Mouse (Mus musculus) ES-CJ7 (cell line): Measurements from ENCODE around the gene Gm16253.
A peak's percentile ranks its signal among the peaks of the same experiment; 100 is the strongest.

Source experiments
- DNase-seq: peaks from one replicate; pipeline ENCODE4 v3.0.0; 2011; ENCODE audit warnings: low read depth, low spot score

The Gm16253 gene

DNA sequence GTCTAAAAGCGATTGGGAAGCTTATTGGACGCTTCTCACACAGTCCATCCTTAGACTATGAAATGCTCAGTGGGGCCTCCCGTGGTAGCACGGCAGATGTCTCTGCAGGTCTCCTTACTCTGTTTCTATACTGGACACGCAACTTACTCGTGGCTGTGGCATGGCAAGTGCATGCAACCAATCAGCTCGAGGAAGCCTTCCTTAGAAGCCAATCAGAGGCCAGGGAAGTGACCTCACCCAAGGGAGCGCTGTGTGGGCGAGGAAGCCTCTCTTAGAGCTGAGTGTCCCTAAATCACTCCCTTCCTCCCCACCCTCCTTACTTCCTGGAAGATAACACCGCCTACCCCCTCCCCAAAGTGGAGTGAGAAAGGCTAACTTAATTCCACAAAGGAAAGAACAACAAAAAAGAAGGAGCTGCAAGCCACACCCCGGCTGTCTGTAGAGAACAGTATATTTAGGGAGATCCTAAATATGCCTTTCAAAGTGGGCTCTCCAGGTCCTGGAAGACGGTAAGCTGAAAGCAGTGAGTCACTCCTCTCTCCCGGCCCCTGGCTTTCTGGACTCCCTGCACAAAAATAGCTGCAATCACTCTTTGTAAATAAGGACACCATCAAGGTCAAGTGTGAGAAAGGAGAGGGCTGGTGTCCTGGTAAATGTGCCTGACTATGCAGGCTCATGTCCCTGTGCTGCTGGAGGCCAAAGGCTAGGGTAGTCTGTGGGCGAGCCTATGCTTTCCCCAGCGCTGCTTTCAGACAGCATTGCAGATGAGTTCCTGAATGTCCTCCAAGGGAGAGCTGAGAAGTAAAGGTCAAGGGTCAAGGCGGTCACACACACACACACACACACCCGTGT lies at the start of gene Gm16253:
Gm16253 (plus strand) TSS at position 295 of the 852 bp plus-strand sequence.
- peak; percentile 99 for DNase-seq

DNA sequence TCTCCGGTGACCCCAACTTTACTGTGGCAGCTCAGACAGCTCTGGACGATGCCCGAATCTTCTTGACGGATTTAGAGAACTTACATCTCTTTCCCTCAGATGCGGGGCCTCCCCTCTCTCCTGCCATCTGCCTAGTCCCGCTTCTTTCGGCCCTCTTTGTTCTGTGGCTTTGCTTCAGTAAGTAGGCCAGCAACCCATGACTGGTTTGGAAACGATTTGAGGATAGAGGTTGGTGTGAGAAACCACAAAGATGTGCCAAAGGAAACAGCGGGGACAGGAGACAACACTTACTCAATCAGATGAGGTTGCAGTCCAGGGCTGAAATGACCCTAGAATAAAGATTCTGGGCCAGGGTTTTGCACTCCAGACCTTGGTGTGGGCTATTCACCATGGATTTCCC lies 48.3 kb upstream of the Gm16253 start:
- no peak for DNase-seq

DNA sequence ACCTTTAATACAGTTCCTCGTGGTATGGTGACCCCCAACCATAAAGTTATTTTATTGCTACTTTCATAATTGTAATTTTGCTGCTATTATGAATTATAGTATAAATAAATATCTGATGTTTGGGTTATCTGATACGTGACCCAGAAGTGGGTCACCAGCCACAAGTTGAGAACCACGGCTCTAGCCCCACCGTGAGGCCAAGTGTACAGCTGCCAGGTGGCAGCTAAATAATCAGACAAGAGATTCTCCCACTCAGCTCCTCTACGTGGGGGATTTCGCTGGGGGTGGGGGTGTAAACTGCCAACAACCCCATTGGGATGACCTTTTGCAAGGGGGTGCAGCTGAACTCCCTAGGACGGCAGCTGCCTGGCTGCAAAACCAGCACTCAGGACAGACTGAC lies 44.7 kb upstream of the Gm16253 start:
- DNase-seq: no peak

DNA sequence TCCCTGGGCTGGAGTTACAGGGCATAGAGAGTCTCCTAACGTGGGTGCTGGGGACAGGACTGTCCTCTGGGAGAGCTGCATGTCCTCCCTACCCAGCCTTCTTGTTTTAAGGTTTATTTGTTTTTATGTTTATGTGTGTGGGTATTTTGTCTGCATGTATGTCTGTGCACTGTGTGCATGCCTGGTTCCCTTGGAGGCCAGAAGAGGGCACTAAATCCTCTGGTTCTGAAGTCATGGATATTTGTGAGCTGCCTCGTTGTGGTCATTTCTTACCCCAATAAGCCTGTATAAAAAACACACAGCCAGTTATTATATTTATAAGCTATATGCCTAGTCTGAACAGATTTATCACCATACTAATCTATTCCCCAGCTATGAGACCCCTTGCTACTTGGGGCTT lies 42.5 kb upstream of the Gm16253 start:
- DNase-seq: no peak

DNA sequence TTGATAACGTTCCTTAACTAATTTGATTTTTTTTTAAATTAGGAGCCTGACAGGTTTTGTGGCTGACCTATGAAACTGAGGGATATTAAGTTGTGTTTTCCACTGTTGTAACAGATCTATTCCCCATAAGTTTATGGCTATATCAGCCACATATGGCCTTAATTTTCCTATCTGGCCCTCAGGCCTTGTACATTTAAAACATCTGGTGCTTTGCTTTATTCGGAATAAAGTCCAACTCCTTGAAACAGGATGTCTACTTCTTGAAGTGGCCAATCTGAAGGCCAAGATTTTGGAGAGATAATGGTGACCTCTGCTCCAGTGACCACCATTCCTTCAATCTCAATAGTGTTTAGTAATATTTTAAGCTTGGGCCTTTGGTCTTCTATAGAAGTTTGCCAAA lies 37.5 kb upstream of the Gm16253 start:
- no peak for DNase-seq

DNA sequence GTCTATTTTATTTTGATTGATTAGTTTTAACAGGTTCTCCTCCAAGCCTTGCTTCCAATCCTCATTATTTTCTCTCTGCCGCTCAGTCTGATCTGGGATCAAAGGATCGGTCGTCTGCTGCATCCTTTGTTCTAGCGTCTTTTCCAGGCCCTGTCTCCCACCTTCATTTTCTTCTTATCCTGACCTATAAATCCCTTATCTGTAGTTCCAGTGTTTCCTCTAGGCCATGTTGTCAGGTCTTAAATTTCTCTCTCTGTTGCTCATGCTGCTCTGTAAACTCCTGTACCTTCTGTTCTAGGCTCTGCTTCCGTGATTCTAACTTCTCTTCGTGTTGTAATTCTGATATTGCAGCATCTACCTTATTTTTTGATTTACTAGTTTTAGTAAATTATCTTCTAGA lies 36.0 kb upstream of the Gm16253 start:
- DNase-seq: no peak

DNA sequence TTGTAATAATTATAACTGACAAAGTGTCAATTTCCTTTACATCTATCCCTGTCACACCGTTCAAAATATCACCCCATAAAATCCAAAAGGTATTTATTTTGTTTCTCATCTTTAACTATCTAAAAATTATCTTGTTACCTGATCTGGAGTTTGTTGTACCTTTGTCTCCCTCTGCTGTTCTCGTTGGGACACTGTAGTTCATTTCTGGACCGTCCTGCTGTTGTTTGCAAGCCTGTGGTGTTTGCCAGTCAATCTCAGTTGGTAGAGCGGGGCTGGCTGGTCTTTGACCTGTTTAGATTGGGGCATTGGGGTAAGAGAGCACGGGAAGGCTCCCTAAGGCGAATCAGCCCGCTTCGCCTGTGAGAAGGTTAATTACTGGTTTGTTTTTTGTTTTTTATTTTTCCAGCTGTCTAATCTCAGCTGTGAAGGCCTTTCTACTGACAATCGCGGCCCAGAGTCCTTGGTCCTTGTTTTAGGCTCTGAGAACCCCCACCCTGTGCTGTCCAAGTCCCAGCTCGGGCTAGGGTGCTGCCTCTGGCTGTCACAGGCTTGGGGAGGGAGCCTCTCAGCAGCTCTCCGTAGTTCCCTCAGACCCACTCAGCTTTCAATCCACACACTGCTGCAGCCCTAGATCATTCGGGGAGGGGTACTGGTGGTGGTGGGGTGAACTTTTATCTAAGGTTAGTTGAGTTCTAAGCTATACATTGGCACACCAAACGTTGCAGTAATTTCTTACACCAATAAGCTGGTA lies 35.3 kb upstream of the Gm16253 start:
- DNase-seq: peak; percentile 75

DNA sequence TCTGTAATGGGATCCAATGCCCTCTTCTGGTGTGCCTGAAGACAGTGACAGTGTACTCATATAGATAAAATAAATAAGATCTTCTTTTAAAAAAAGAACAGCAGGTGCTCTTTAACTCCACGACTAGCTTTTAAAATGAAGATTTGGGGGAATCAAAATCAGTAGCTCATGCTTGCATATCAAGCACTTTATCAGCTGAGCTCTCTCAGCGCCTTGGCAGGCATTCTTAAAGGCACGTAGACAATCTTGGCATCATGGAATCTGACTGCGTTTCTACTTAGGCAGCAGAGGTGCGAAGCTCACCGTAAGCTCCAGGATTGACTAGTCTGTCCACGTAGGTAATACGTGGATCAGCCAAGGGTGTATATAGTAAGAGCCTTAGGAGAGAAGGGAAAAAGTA lies 34.2 kb upstream of the Gm16253 start:
- no peak for DNase-seq

DNA sequence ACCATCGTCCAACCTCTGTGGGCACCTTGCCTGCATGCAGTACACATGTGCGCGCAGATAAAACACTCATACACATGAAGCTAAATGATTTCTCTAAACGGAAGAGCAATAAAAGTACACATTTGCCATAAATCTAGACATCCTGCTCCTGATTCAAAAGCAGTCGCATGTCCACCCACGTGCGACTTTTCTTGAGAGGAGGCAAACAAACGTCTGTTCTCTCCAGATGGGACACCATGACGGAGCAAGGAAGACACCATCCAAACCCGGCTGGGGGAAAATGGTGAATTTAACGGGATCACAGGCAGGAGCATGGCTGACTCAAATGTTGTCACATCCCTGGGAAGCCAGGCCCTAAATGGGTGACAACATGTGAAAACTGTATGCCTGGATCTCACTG lies 33.4 kb upstream of the Gm16253 start:
- no peak for DNase-seq

DNA sequence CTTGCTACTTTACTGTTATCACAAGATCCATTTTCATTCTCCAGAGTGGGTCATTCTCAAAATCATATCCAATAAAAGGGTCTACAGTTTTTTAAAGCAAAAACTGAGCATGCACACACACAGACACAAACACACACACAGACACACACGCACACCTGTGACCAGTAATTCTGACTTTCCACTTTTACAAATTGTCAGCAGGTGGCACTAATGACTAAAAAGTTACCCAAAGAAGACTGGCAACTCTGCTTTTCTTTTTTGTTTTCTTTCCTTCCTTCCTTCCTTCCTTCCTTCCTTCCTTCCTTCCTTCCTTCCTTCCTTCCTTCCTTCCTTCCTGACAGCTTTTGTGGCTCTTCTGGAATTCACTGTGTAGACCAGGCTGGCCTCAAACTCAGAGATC lies 31.2 kb upstream of the Gm16253 start:
- no peak for DNase-seq

DNA sequence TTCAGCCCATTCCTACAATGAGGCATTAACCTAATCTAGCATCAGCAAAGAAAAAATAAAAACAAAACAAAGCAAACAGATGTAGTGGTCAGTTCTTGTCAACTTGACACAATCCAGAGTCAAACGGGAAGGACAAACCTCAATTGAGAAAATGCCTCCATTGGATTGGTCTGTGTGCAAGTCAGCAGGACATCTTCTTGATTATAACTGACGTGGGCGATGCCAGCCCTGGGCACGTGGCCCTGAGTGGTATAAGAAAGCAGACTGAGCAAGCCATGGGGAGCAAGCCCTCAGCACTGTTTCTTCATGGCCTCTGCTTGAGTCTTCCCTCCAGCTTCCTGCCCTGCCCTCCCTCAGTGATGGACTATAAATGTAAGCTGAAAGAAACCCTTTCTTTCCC lies 29.9 kb upstream of the Gm16253 start:
- DNase-seq: no peak

DNA sequence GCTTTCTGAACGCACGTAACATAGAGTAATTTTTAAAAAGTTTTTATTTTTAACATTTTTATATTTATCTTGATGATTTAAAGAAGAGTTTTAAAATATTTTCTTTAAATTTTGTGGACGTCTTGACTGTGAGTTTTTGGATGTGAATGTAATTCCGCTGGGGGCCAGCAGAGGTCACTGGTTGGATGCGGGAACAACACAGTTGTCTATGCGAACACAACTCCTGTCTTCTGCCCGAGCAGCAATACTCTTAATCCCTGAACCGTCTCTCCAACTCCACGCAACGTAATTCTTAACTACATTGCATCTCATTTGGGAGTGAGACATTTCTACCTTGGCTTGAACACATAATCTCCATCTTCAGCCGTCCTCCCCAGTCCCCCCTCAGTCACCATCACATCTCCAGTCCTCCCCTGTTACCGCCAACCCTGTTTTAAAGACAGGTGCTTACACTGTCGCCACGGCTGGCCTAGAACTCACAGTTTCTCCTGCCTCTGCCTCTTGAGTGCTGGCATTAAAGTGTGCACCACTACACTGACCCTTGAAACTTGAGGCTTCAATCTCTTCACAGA lies 29.3 kb upstream of the Gm16253 start:
- DNase-seq: peak; percentile 73

DNA sequence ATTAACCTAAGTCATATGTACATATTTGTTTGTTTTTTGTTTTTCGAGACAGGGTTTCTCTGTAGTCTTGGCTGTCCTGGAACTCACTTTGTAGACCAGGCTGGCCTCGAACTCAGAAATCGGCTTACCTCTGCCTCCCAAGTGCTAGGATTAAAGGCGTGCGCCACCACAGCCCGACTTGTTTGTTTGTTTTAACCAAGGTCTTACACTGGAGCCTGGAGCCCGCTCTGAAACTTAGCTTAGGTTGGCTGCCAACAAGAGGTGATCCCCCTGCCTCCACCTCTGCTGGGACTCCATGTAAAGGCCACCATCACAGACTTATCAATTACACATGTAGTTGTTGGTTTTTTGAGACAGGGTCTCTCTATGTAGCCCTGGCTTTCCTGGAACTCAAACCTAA lies 28.0 kb upstream of the Gm16253 start:
- no peak for DNase-seq

DNA sequence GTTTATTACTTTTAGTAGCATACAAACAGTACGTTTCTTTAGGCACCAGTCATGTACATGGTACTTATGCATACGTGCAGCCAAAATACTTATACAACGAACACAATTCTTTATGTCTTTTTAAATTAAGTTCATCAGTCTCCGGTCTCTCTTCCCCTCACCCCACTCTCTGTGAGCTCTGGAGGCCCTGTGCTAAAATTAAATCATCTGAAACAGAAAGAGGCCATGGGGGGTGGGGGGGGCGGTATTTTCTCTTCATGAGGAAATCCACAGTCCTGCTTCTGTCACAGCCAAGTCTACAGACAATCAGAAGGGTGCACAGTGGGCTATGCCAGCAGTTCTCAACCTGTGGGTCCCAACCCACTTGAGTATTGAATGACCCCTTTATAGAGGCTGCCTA lies 27.4 kb upstream of the Gm16253 start:
- DNase-seq: no peak

DNA sequence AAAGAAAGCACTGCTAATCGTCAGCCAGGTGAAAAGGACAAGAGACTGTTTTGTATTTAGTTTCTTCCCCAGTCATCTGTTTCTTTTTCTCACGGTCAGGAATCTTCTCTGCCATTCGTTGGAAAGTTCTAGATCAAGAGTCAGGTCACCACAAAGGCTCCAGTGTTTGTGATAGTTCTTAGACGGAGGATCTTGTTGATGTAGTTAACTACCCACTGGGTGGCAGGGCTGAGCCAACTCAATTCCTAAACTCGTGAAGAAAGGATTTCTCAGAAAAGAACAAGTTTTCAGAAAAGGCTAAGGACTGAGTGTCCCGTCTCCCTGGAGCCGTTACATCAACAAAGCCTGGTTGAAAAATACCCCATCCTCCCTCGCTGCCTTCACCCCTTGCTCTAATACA lies 25.6 kb upstream of the Gm16253 start:
- peak; percentile 78 for DNase-seq

DNA sequence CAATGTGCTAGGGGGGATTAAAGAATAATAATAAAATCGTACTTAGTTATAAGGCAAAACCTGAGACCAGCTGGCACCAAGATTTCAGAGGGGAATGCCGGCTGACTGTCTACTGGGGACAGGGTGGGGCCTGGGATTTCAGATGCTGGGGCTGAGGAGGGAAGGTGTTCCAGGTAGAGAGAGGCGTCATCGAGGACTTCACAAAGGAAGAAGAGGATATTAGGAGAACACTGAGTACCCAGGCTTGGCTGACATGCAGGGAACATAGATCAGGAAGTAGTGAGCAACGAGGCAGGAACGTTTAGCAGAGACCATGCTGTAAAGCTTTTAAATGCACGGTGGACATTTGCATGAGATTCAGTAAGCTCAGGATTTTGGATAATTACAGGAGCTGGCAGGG lies 24.9 kb upstream of the Gm16253 start:
- no peak for DNase-seq

DNA sequence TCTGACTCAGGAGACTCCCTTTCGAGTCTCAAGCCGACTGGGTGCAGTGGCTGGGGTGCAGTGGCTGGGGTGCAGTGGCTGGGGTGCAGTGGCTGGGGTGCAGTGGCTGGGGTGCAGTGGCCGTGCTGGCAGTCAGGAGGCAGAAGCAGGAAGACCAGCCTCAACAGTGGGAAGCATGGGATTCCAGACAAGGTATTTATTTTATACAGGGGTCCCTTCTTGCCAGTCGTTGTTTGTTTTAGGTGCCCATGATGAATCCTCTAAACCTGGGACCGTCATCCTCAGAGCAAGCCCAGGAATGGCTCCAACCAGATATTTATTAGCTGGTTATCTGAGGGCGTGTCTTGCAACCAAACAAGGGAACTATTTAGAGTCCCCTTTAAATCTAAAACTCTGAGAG lies 23.2 kb upstream of the Gm16253 start:
- DNase-seq: no peak

DNA sequence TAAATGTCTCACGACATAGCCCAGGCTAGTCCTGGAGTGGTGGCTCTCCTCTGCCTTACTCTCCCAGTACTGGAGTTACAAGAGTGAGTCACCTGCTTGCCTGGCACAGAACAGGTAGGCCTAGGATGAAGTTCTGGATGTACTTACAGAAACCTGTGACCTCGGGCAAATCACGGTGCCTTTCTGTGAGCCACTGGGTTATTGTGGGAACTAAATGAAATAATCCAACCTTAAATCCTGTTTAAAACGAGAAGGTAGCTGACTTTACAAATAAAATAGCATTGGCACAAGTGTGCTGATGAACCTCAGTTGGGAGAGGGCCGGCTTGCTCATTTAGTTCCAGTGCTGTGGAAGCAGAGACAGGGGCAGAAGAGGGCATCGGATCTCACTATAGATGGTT lies 22.5 kb upstream of the Gm16253 start:
- no peak for DNase-seq

DNA sequence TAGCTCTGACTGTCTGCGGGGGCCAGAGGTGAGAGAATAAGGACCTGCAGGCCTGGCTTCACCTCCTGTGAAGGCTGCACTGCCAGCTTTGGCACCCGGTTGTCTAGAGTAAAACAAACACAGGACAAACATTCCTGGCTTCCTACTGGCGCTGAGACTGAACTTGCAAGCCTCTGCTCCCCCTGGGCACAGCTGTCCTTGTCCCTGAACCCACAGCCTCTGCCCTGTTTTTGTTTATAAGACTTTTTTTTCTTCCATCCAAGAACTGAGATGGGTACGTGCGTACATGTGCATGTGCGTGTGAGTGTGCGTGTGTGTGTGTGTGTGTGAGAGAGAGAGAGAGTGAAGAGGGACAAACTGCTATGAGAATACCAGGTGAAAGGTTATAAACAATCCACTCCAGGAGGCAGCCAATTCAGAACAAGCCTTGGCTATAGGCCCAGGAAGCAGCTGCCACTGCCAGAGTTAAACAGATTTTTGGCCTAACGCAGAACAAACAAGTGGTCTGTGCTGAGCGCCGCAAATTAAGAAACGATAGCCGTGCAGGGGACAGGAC lies 21.7 kb upstream of the Gm16253 start:
- no peak for DNase-seq

DNA sequence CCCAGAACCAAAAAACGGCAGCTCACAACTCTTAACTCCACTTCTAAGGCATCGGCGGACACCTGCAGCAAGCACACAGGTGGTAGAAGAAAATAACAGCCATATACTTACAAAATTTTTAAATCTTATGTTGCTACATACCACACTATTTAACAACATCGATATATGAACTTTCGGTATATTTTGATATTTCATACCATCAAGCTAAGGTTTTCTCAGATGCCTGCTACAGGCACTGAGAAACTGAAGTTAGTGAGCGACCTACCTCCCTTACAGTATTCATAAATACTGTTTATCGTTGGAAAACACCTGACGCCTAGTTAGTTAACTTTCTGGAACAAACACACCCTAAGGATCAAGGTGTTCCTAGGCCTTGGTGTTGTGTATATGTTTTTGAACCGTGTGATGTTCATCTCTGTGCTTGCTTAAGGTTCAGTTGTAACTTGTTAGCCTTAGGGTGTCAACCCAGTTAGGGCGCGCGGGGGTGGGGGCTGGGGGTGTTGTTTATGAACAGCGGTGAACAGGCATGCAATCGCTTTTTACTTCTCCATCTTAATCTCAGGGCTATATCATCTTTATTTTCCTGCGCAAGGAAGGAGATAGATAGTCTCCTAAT lies 20.7 kb upstream of the Gm16253 start:
- no peak for DNase-seq

DNA sequence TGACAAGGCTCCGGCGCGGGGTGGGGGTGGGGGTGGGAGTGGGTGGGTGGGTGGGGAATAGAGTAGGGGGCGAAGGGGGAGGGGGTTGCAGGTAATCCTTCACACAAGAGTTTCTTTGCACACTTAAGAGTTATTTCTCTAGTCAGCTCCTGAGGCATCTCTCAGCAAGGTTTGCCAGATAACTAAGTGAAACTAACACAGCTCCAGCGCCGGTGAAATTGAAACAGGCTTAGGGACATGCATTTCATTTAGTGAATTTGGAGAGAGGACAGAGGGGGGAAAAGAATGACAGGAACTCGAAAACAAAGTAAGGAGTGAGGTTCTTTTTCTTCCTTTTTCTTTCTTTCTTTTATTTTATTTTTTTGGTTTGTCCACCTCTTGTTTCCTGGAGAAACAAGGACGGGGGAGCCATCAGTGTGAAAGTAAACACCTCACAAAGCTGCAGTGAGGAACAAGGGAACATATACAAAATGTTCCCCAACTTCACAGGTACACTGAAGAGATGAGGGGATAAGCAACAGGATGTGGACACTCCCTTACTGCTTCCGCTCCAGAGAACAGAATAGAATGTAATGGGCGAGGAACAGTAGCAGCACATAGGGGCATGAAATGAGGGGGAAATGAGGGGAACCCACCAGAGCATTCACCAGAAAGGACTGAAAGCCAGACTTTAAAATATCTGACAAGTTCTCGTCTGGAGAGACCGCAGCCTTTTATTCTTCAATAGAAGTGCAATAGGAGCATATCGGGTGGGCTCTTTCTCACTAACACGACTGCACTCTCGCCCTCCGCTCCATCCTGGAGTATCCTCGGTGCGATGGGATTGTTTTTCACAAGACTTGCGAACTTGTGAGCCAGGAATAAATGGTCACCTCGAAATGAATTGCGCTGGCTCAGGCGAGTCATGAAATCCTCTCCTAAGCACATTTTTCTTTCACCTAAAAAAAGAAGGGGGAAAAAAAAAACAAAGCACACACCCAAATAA lies 19.8 kb upstream of the Gm16253 start:
- DNase-seq: no peak
